13 mouse cellular contexts compared by ENCODE assay signal in the genomic region with DNA sequence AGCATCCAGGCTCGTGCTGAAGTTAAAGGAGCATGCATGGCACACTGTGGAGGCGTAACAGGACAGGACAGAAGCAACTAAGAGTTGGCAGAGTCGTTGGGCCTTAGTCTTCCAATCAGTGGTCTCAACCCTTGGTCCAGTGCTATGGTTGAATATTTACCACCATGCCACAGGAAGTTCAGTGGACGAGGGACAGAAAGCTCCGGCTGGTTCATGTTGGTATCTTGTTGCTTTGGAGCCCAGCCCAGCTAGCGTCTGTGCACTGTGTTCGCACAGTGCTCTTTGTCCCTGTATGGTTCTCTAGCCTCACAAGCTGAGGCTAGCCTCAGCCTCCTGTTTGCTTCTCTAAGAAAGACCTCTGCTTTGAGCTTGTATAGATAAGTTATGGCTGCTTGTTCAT.
"Had no signal": no experiment of that assay in that cellular context is flagged by ENCODE, and none has a peak within 500 bp of the region (broad histone marks: within the 10 kb centered on the region; RNA-seq: fewer than 3 reads in every experiment).

No protein-coding gene starts in this region.

- DNase-seq: liver; liver, embryonic 13.5 days; liver, postnatal 0 days; lung, postnatal 14 days; right cerebral cortex, adult 18-20 months; thymus, postnatal 4 days had no signal

- H3K9ac ChIP-seq: hindbrain, embryonic 15.5 days; limb, embryonic 12.5 days; liver, embryonic 13.5 days; liver, postnatal 0 days; lung, embryonic 15.5 days; midbrain, embryonic 13.5 days; stomach, embryonic 15.5 days had no signal

- H3K4me2 ChIP-seq: hindbrain, embryonic 15.5 days; limb, embryonic 12.5 days; liver, embryonic 13.5 days; lung, embryonic 15.5 days; midbrain, embryonic 13.5 days; stomach, embryonic 15.5 days had no signal

- H3K27me3 ChIP-seq: hindbrain, embryonic 15.5 days; limb, embryonic 12.5 days; liver, embryonic 13.5 days; lung, embryonic 15.5 days; midbrain, embryonic 13.5 days; stomach, embryonic 15.5 days had no signal

- H3K4me1 ChIP-seq: limb, embryonic 12.5 days had no signal

- H3K27ac ChIP-seq: hindbrain, embryonic 15.5 days; layer of hippocampus, adult 2 months; limb, embryonic 12.5 days; liver, embryonic 13.5 days; lung, embryonic 15.5 days; midbrain, embryonic 13.5 days; stomach, embryonic 15.5 days had no signal

- ATAC-seq: intestine, postnatal 0 days; liver, postnatal 0 days; midbrain, embryonic 13.5 days had no signal

- H3K4me3 ChIP-seq: hindbrain, embryonic 15.5 days; layer of hippocampus, adult 2 months; limb, embryonic 12.5 days; liver, embryonic 13.5 days; lung, embryonic 15.5 days; midbrain, embryonic 13.5 days; stomach, embryonic 15.5 days had no signal

- H3K9me3 ChIP-seq: hindbrain, embryonic 15.5 days; limb, embryonic 12.5 days; liver, embryonic 13.5 days; lung, embryonic 15.5 days; midbrain, embryonic 13.5 days; stomach, embryonic 15.5 days had no signal
